Mouse (Mus musculus): ENCODE measurements around the gene Oscp1.
A peak's percentile ranks its signal among the peaks of the same experiment; 100 is the strongest.

The Oscp1 gene

DNA sequence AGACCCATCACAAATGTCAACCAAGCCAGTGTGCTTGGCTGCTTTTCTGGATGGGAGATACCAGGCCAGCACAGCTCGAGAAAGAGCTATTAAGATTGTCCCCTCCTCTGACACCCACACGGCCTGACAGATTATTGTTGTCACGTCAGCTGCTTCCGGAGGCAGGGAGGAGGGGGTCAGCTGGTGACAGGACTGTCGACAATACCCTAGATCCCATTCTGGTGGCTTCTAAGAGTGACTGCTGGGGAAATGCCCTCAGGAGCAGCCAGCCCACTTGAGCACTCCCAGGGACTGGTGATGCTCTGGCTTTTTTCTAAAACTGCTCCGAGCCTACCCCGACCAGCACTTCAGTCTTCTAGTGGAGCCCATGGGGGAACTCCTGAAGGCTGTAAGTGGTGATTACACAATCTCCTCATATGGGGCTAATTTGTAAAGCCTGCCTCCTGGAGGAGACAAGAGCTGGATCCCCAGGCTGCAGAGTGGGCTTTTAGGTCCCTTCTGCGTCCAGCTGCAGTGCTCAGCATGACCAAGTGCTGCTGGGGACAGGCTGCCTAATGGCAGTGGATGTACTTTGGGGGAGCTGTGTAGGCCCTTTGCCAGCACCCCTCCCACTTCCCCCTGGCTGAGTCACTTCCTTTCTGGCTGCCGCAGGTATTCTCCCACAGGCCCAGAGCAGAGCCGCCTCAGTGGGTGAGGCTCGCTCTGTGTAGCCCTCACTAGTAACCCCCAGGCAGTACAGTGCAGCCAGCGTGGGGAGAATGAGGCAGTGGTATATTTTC lies 52.2 kb downstream of the Oscp1 start:
- DNase-seq (ENCODE audit: low read depth, low spot score), result peak; percentile 90

GRCm38 (mm10) chr4:126111153-126111549 lies 52.8 kb downstream of the Oscp1 start:
- DNase-seq (ENCODE audit: low read depth, low spot score), result no peak

DNA sequence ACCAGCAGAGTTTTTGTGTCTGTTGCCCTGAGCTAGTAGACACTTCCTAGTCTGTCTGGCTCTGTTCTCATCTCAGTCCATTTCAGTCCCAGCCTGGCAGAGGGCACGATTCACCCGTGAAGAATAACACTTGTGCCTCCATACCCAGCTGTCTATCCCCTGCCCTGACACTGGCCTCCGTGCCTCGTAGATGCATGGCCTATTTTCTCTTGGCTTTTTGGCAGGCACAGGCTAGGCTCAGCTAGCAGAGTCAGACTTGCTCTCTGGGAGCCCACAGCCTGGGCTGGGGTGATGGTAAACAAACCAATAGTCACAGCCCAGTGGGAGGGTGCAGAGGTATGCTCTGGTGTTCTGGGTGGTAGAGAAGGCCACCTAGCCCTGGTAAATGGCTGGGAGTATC lies 54.9 kb downstream of the Oscp1 start:
- no peak for DNase-seq (ENCODE audit: low read depth, low spot score)

GRCm38 (mm10) chr4:126113943-126114342 lies 55.6 kb downstream of the Oscp1 start:
- DNase-seq (ENCODE audit: low read depth, low spot score), result peak; percentile 80

GRCm38 (mm10) chr4:126115411-126115810 lies 57.0 kb downstream of the Oscp1 start:
- no peak for DNase-seq (ENCODE audit: low read depth, low spot score)

DNA sequence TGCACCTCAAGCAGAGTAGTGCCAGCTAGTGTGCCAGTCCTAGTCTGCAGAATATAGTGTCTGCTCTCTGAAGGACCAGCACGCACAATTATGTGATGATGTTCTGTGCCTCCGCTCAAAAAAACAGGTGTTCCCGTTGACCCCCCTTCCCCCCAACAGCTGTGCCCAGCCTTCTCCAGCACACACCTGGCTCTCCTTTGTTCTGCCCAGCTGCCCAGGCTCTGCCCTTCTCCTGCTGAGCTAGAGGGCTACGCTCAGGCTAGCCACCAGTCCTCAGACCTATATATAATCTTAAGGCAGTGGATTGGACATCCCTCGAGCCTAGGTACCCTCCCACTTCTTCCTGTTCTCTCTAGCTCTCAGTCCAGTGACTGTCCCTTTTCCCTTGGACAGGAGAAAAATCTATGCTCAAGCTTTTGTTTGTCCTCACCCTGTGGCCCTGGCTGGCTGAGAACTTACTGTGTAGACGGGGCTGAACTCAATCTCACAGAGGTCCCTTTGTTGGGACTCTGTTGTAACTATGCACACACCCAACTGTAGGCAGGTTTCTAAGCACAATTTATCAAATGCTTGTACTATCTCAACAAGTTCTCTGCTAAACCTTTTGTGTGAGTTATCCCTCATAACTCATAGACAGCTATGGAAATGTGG lies 57.6 kb downstream of the Oscp1 start:
- DNase-seq (ENCODE audit: low read depth, low spot score), result no peak

- DNase-seq (ENCODE audit: low read depth, low spot score), result no peak
Measured at GRCm38 (mm10) chr4:126117116-126117515, 58.8 kb downstream of the Oscp1 start.

GRCm38 (mm10) chr4:126118651-126119050 lies 60.3 kb downstream of the Oscp1 start:
- no peak for DNase-seq (ENCODE audit: low read depth, low spot score)

DNA sequence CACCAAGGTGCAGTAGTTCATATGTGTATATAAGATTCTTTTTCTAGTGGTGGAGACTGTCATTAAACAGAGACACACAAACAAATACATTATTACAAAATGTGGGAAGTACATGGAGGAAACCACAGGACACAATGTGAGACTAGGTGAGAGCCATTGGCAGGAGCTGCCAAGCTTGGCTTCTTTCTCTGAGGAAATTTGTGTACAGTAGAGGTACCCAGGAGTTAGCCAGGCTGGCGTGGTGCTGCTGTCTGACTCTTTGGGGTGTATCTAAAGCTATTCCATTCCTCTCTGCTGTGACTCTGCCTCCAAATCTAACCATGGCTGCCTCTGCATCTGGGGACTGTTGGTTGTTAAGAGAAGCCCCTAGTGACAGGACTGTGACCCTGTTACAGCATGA lies 60.7 kb downstream of the Oscp1 start:
- no peak for DNase-seq (ENCODE audit: low read depth, low spot score)

- DNase-seq (ENCODE audit: low read depth, low spot score), result no peak
Measured at GRCm38 (mm10) chr4:126120052-126120451, 61.7 kb downstream of the Oscp1 start.

- DNase-seq (ENCODE audit: low read depth, low spot score), result no peak
Measured at GRCm38 (mm10) chr4:126120506-126120905, 62.1 kb downstream of the Oscp1 start.

- DNase-seq (ENCODE audit: low read depth, low spot score), result no peak
Measured at GRCm38 (mm10) chr4:126123309-126124040, 65.1 kb downstream of the Oscp1 start.

GRCm38 (mm10) chr4:126130502-126130901 lies 72.1 kb downstream of the Oscp1 start:
- DNase-seq (ENCODE audit: low read depth, low spot score), result no peak

- no peak for DNase-seq (ENCODE audit: low read depth, low spot score)
Measured at GRCm38 (mm10) chr4:126131290-126132121, 73.1 kb downstream of the Oscp1 start.

GRCm38 (mm10) chr4:126132636-126133264 lies 74.4 kb downstream of the Oscp1 start:
- DNase-seq (ENCODE audit: low read depth, low spot score), result no peak

DNA sequence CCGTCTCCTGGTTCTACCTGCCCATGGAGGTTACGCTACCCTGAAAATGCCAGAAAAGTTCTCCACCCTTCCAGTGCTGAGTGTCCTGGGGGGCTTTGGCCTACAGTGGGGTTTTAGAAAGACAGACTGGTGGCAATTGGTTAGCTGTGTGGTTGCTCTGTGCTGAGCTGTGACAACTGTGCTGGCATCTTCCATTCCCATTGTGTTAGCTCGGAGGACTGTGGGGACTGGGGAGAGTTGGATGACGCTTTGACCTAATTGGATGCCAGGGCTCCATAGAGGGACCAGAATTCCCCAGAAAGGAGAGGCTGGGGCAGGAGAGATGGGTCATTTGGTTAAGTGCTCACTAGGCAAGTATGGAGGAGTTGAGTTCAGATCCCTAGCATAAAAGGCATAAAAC lies 75.9 kb downstream of the Oscp1 start:
- no peak for DNase-seq (ENCODE audit: low read depth, low spot score)

- no peak for DNase-seq (ENCODE audit: low read depth, low spot score)
Measured at GRCm38 (mm10) chr4:126134639-126135038, 76.3 kb downstream of the Oscp1 start.

DNA sequence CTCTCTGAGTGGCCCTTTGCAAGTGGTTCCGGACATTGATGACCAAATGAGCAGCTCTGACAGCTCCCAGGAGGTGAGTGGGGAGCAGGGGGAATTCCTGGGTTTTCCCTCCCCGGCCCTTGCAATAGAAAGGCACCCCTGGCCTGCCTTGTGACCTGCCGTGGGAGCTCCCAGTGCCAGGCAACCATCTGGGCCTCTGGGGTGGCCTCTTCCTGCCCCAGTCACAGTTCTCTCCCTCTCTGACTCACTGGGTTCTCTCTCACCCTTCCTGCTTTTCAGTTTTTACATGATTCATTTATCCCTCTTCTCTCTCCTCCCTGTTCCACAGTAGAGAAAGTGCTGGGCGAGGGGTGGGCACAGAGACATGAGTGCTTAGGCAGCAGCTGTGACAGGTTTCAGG lies 79.4 kb downstream of the Oscp1 start:
- no peak for DNase-seq (ENCODE audit: low read depth, low spot score)

- DNase-seq (ENCODE audit: low read depth, low spot score), result no peak
Measured at GRCm38 (mm10) chr4:126141021-126141420, 82.7 kb downstream of the Oscp1 start.

Data from CD4-positive helper T cell, adult 2 months (primary cell).